Mouse (Mus musculus): Measurements from ENCODE around the gene Atg4a-ps.

Gene Atg4a-ps

GRCm38 (mm10) chr3:103627661-103628060 is 18.2 kb downstream of the Atg4a-ps start:
- DNase-seq (ENCODE audit: low spot score) = no peak

- DNase-seq (ENCODE audit: low spot score) = no peak
Observed at GRCm38 (mm10) chr3:103626481-103626880, 19.4 kb downstream of the Atg4a-ps start.

- no peak for DNase-seq (ENCODE audit: low spot score)
Observed at GRCm38 (mm10) chr3:103625169-103625568, 20.7 kb downstream of the Atg4a-ps start.

- DNase-seq (ENCODE audit: low spot score) = no peak
Observed at GRCm38 (mm10) chr3:103624591-103625051, 21.2 kb downstream of the Atg4a-ps start.

- DNase-seq (ENCODE audit: low spot score) = no peak
Observed at GRCm38 (mm10) chr3:103623893-103624470, 21.9 kb downstream of the Atg4a-ps start.

- DNase-seq (ENCODE audit: low spot score) = no peak
Observed at GRCm38 (mm10) chr3:103620101-103620500, 25.8 kb downstream of the Atg4a-ps start.

GRCm38 (mm10) chr3:103616981-103617380 is 28.9 kb downstream of the Atg4a-ps start:
- no peak for DNase-seq (ENCODE audit: low spot score)

- DNase-seq (ENCODE audit: low spot score) = no peak
Observed at GRCm38 (mm10) chr3:103615621-103616020, 30.2 kb downstream of the Atg4a-ps start.

- no peak for DNase-seq (ENCODE audit: low spot score)
Observed at GRCm38 (mm10) chr3:103612636-103613355, 33.1 kb downstream of the Atg4a-ps start.

- no peak for DNase-seq (ENCODE audit: low spot score)
Observed at GRCm38 (mm10) chr3:103610231-103610630, 35.6 kb downstream of the Atg4a-ps start.

GRCm38 (mm10) chr3:103606660-103607595 is 38.9 kb downstream of the Atg4a-ps start:
- no peak for DNase-seq (ENCODE audit: low spot score)

- no peak for DNase-seq (ENCODE audit: low spot score)
Observed at GRCm38 (mm10) chr3:103606045-103606597, 39.7 kb downstream of the Atg4a-ps start.

- DNase-seq (ENCODE audit: low spot score) = no peak
Observed at GRCm38 (mm10) chr3:103601561-103601960, 44.3 kb downstream of the Atg4a-ps start.

GRCm38 (mm10) chr3:103601011-103601410 is 44.9 kb downstream of the Atg4a-ps start:
- no peak for DNase-seq (ENCODE audit: low spot score)

GRCm38 (mm10) chr3:103597586-103597985 is 48.3 kb downstream of the Atg4a-ps start:
- no peak for DNase-seq (ENCODE audit: low spot score)

GRCm38 (mm10) chr3:103595271-103595810 is 50.5 kb downstream of the Atg4a-ps start:
- no peak for DNase-seq (ENCODE audit: low spot score)
